Mouse (Mus musculus): ENCODE measurements around the gene Zfp459. TPM values are rescaled to one million over a fixed set of nuclear protein-coding genes. Genes with fewer than 3 reads are reported as not detected.

Zfp459 gene
- total RNA-seq, 2 experiments from 2014 or later, result 0.20 to 0.21 TPM

Other genes starting within 250 kb of the Zfp459 start
- gene Rsl1, start 248.2 kb downstream of the Zfp459 start, total RNA-seq (2021), result 1 to 10 TPM; 1.5 to 1.7 TPM
- under 1 TPM; 0.44 to 0.66 TPM for gene Zfp455, start 226.9 kb downstream of the Zfp459 start, total RNA-seq (2021)
- 1 to 10 TPM; 1.1 to 1.2 TPM for gene Zfp458, start 143.0 kb downstream of the Zfp459 start, total RNA-seq (2021)
- gene Zfp457, start 114.9 kb downstream of the Zfp459 start, total RNA-seq (2021), result 1 to 10 TPM in 1 of 2 experiments, under 1 TPM in 1; 0.80 to 2.0 TPM
- gene Zfp595, start 88.8 kb downstream of the Zfp459 start, total RNA-seq (2021), result 1 to 10 TPM; 1.2 TPM
- gene Gm28044, start 60.9 kb downstream of the Zfp459 start, total RNA-seq (2021), result under 1 TPM in 1 of 2 experiments, not detected in 1; 0.66 TPM
- gene Zfp953, start 60.8 kb downstream of the Zfp459 start, total RNA-seq (2021), result under 1 TPM; 0.89 to 0.90 TPM
- under 1 TPM; 0.35 TPM for gene Gm28041, start 45.7 kb downstream of the Zfp459 start, total RNA-seq (2021)
- gene Zfp456, start 45.6 kb downstream of the Zfp459 start, total RNA-seq (2021), result under 1 TPM; 0.18 to 0.21 TPM
- gene Zfp429, start 21.6 kb downstream of the Zfp459 start, total RNA-seq (2021), result 1 to 10 TPM in 1 of 2 experiments, under 1 TPM in 1; 0.64 to 1.8 TPM
- 1 to 10 TPM; 3.0 to 4.2 TPM for gene Zfp874a, start 30.2 kb upstream of the Zfp459 start, total RNA-seq (2021)
- gene Zfp874b, start 62.8 kb upstream of the Zfp459 start, total RNA-seq (2021), result 1 to 10 TPM; 6.5 to 8.4 TPM
- gene Zfp58, start 79.1 kb upstream of the Zfp459 start, total RNA-seq (2021), result 1 to 10 TPM; 3.6 to 3.7 TPM
- under 1 TPM in 1 of 2 experiments, not detected in 1; 0.23 TPM for gene Gm26965, start 104.7 kb upstream of the Zfp459 start, total RNA-seq (2021)
- gene Zfp87, start 104.8 kb upstream of the Zfp459 start, total RNA-seq (2021), result 1 to 10 TPM; 5.1 to 5.8 TPM
- 1 to 10 TPM; 2.1 to 2.6 TPM for gene Zfp748, start 132.4 kb upstream of the Zfp459 start, total RNA-seq (2021)
- 1 to 10 TPM; 2.4 to 2.8 TPM for gene Zfp729b, start 188.3 kb upstream of the Zfp459 start, total RNA-seq (2021)
- 1 to 10 TPM in 1 of 2 experiments, under 1 TPM in 1; 0.72 to 1.2 TPM for gene Gm49345, start 216.4 kb upstream of the Zfp459 start, total RNA-seq (2021)
- 1 to 10 TPM; 2.5 to 2.6 TPM for gene Zfp729a, start 216.4 kb upstream of the Zfp459 start, total RNA-seq (2021)